Mouse (Mus musculus) brown adipose tissue, adult 24 weeks (tissue): ENCODE measurements around the gene Olfr275. TPM values are rescaled to one million over a fixed set of nuclear protein-coding genes. Genes with fewer than 3 reads are reported as not detected.
"Not testable (repeated sequence)": the region's sequence is repeated elsewhere in the genome, so short reads cannot be mapped to it uniquely, and the experiment has no call there.

ENCODE experiments used
- H3K27ac ChIP-seq: fragments of 200-500 bp; replicated peaks from 2 replicates; pipeline ENCODE4 v1.5.1; 2012; ENCODE audit warnings: low read depth, mild to moderate bottlenecking, low read length
- H3K4me1 ChIP-seq: fragments of 200-500 bp; 2 replicates; pipeline ENCODE4 v1.6.1; 2012; ENCODE audit warnings: low read length, mixed read lengths; ENCODE audit not compliant: control insufficient read depth, insufficient read depth, insufficient read length
- H3K4me3 ChIP-seq: fragments of 200-500 bp; 2 replicates; pipeline ENCODE4 v1.5.1; 2012; ENCODE audit warnings: low read depth, mild to moderate bottlenecking, low read length, moderate library complexity; ENCODE audit not compliant: insufficient read depth
- polyA plus RNA-seq: library from polyadenylated mRNA; stranded (reverse); fragments of >200 nt; gene quantifications from 2 replicates; pipeline ENCODE4 v1.2.4, GENCODE M21; 2012; ENCODE audit not compliant: missing spikeins, insufficient read depth, insufficient read length

Olfr275 gene
- polyA plus RNA-seq, result not detected in 2 replicates

- Histone ChIP-seq H3K4me1 (no peaks in the 10 kb centered on the region), H3K27ac (no peak within 1 kb of the TSS)
Observed at GRCm38 (mm10) chr4:52814304-52814703, at the start of gene Olfr275. Gene Olfr275 (plus strand): TSS chr4:52814604.

GRCm38 (mm10) chr4:52765612-52766011 lies 48.8 kb upstream of the Olfr275 start:
- no peak overlapping the region for H3K27ac ChIP-seq
- H3K4me3 ChIP-seq, result no peak overlapping the region

More at GRCm38 (mm10) chr4:52814304-52814703, at the start of gene Olfr275:
- no peak within 1 kb of the TSS for H3K4me3 ChIP-seq

GRCm38 (mm10) chr4:52772186-52772585 lies 42.2 kb upstream of the Olfr275 start:
- Histone ChIP-seq H3K4me3 (no peak overlapping the region), H3K27ac (no peak overlapping the region), H3K4me1 (no peaks in the 10 kb centered on the region)

More at GRCm38 (mm10) chr4:52765612-52766011, 48.8 kb upstream of the Olfr275 start:
- H3K4me1 ChIP-seq, result no peaks in the 10 kb centered on the region

GRCm38 (mm10) chr4:52800013-52800412 lies 14.4 kb upstream of the Olfr275 start:
- Histone ChIP-seq H3K27ac (no peak overlapping the region), H3K4me1 (no peaks in the 10 kb centered on the region), H3K4me3 (no peak overlapping the region)

GRCm38 (mm10) chr4:52811871-52812270 lies 2.5 kb upstream of the Olfr275 start:
- no peak overlapping the region for H3K4me3 ChIP-seq
- H3K27ac ChIP-seq, result no peak overlapping the region
- H3K4me1 ChIP-seq, result no peaks in the 10 kb centered on the region

- H3K4me1 ChIP-seq, result no peaks in the 10 kb centered on the region
- H3K27ac ChIP-seq, result no peak overlapping the region
- no peak overlapping the region for H3K4me3 ChIP-seq
Observed at GRCm38 (mm10) chr4:52821375-52821774, 7.0 kb downstream of the Olfr275 start.

GRCm38 (mm10) chr4:52845411-52845810 lies 31.0 kb downstream of the Olfr275 start:
- not testable (repeated sequence) for H3K27ac ChIP-seq, H3K4me1 ChIP-seq, H3K4me3 ChIP-seq

- Histone ChIP-seq H3K4me1 (no peaks in the 10 kb centered on the region), H3K4me3 (no peak overlapping the region), H3K27ac (no peak overlapping the region)
Observed at GRCm38 (mm10) chr4:52849039-52849635, 34.7 kb downstream of the Olfr275 start.

GRCm38 (mm10) chr4:52849672-52850071 lies 35.3 kb downstream of the Olfr275 start:
- Histone ChIP-seq H3K4me3 (no peak overlapping the region), H3K27ac (no peak overlapping the region)

GRCm38 (mm10) chr4:52859136-52859535 lies 44.7 kb downstream of the Olfr275 start, which contains the start of gene Olfr273:
Gene Olfr273 (minus strand): TSS chr4:52859236.
- no peak within 1 kb of the TSS for H3K4me3 ChIP-seq
- no peak within 1 kb of the TSS for H3K27ac ChIP-seq
- no peaks in the 10 kb centered on the region for H3K4me1 ChIP-seq

More at GRCm38 (mm10) chr4:52849672-52850071, 35.3 kb downstream of the Olfr275 start:
- no peaks in the 10 kb centered on the region for H3K4me1 ChIP-seq

GRCm38 (mm10) chr4:52864156-52864555 lies 49.8 kb downstream of the Olfr275 start:
- Histone ChIP-seq H3K4me1 (no peaks in the 10 kb centered on the region), H3K27ac (no peak overlapping the region), H3K4me3 (no peak overlapping the region)

Other genes with a start within 250 kb of the Olfr275 start
- gene Toporsl, start 218.3 kb upstream of the Olfr275 start, polyA plus RNA-seq, result not detected in 2 replicates
- not detected in 2 replicates for gene Olfr273, start 44.6 kb downstream of the Olfr275 start, polyA plus RNA-seq
- gene Olfr272, start 104.6 kb downstream of the Olfr275 start, polyA plus RNA-seq, result not detected in 2 replicates
- not detected in 2 replicates for gene Olfr270, start 149.9 kb downstream of the Olfr275 start, polyA plus RNA-seq
- gene Nipsnap3a, start 174.7 kb downstream of the Olfr275 start, polyA plus RNA-seq, result not detected in 2 replicates
- 21.5 and 21.8 TPM in 2 replicates for gene Nipsnap3b, start 197.3 kb downstream of the Olfr275 start, polyA plus RNA-seq